Mouse (Mus musculus): ENCODE measurements at regions not wholly inside any gene's neighbourhood (a gene's known extent, or its start where the extent isn't known, plus 50 kb on each side); places are given as distances from the start of the nearest gene placed in this dataset.

DNA sequence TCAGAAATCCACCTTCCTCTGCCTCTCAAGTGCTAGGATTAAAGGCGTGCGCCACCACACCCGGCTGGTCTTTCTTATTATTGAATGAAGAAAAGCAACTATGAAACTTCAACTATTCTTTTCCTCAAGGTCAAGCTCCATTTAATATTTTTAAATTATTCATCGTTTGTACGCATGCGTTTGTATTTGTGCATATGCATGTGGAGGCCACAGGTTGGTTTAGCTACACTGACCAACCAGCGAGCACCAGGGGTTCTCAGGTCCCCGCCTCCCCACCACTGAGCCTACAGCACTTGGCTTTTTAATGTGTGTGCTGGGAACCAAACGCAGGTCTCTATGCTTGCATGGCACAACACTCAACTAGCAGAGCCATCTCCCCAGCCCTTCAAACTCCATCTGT, 51.0 kb upstream of the Tmem252 start:
- no peak for DNase-seq (ENCODE audit: low read depth, low spot score)

GRCm38 (mm10) chr19:24622309-24622708, 51.5 kb upstream of the Tmem252 start:
- DNase-seq (ENCODE audit: low read depth, low spot score) = no peak

GRCm38 (mm10) chr19:24621610-24622220, 52.1 kb upstream of the Tmem252 start:
- DNase-seq (ENCODE audit: low read depth, low spot score) = peak; percentile 76

DNA sequence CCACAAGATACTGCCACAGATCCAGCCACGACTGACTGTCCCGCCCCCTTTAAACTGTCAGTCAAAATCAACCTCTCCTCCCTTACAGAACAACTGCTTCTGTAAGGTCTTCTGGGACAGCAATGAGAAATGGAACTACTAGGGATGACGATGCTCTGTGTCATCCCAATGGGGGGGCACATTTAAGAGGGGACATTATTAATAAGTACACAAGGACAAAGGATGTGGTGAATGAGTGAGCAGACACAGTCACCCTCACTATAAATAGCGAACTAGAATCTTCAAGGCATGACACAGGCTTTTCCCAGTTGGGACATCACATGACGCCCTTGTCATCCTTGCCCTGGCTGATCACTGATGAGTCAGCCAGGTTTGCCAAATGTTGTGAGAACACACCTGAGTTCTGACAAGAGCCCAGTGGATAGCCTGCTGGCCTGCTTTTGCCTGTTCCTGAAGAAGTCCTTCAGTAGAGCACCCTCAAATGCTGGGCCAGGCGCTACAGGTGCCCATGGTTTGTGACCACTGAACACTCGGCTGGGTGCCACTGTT, 58.0 kb upstream of the Tmem252 start:
- no peak for DNase-seq (ENCODE audit: low read depth, low spot score)

- no peak for DNase-seq (ENCODE audit: low read depth, low spot score)
Measured at GRCm38 (mm10) chr19:24607884-24608283, 52.2 kb upstream of the Pip5k1b start.

DNA sequence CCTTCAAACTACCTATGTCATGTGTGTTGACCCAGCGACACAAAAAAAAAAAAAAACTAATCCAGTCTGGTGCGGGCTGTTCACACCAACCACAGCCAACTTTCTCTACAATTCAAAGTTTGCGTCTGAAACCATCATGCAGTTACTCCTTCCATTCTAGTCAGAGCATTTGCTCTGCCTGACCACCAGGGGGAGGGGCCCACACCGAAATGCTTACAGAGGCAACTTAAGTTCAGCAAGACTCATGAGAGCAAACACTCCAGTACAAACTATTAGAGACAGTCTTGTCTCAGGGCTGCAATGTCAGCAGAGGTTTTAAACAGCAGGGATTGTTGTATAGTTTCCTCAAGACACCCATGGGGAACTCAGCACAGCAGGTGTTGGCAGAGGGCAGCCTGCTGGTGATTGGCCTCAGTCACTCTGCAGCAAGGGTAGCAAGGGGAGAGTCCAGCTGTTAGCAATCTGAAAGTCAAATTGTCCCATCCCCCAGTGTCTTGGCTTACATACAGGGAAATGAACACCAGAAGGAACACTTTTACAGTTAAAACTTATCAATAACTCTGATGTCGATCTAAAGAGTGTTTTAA, 50.8 kb upstream of the Pip5k1b start:
- DNase-seq (ENCODE audit: low read depth, low spot score) = peak; percentile 14

All from forelimb bud, embryonic 11.5 days (tissue).